In genomic region chr10:93264001-93264400, GRCm38 (mm10) we compare ENCODE assay signal across 13 mouse cellular contexts. TPM values are rescaled to one million over a fixed set of nuclear protein-coding genes. Genes with fewer than 3 reads are reported as not detected.
A peak's percentile ranks its signal among the peaks of the same experiment; 100 is the strongest.
DNase-seq lines count a peak whose midpoint lies in the region; ATAC-seq and TF ChIP-seq lines count a peak whose summit lies in the region.
"Had no signal": no experiment of that assay in that cellular context is flagged by ENCODE, and none has a peak within 500 bp of the region (broad histone marks: within the 10 kb centered on the region; RNA-seq: fewer than 3 reads in every experiment).

No protein-coding gene starts in this region.

- no peak for ATAC-seq in forebrain, embryonic 13.5 days
- ATAC-seq in hindbrain, postnatal 0 days: no peak
- ATAC-seq: activated CD4-positive, CD25-positive, alpha-beta regulatory T cell, adult 4 months had no signal

- intact Hi-C loops in gastrocnemius, postnatal 14 days (cut with DNase I; ENCODE audit: low total_unique reads): no loop called here

- H3K4me1 ChIP-seq in forebrain, embryonic 13.5 days: peaks cover 52% of the 10 kb centered on the region
- H3K4me1 ChIP-seq in hindbrain, postnatal 0 days (ENCODE audit: insufficient read depth, low read length): peaks cover 29% of the 10 kb centered on the region

- 62% methylated on average over 5 of the region's 5 CpGs for WGBS in forebrain, embryonic 13.5 days
- WGBS in hindbrain, postnatal 0 days: 65% methylated on average over 5 of the region's 5 CpGs

- no peaks in the 10 kb centered on the region; the same call in 1 of the 2 replicates for H3K36me3 ChIP-seq in forebrain, embryonic 13.5 days (ENCODE audit: poor library complexity, severe bottlenecking)
- H3K36me3 ChIP-seq in hindbrain, postnatal 0 days (ENCODE audit: insufficient read depth, low read length): no peaks in the 10 kb centered on the region
- H3K36me3 ChIP-seq: liver, embryonic 15.5 days had no signal

- no peak for TF ChIP-seq CTCF in layer of hippocampus, adult 2 months (conservative IDR thresholded peaks at IDR 0.05)
- no peak for TF ChIP-seq CTCF in hindbrain, postnatal 0 days (IDR thresholded peaks at IDR 0.05; ENCODE audit: low read depth)

- no peaks in the 10 kb centered on the region for H3K27me3 ChIP-seq in forebrain, embryonic 13.5 days
- no peaks in the 10 kb centered on the region for H3K27me3 ChIP-seq in hindbrain, postnatal 0 days (ENCODE audit: insufficient read depth, low read length)
- H3K27me3 ChIP-seq: embryonic facial prominence, embryonic 13.5 days; liver, embryonic 15.5 days had no signal

- H3K9me3 ChIP-seq in forebrain, embryonic 13.5 days (replicated peaks): no peaks in the 10 kb centered on the region
- no peaks in the 10 kb centered on the region for H3K9me3 ChIP-seq in hindbrain, postnatal 0 days (ENCODE audit: low read length)
- H3K9me3 ChIP-seq: embryonic facial prominence, embryonic 13.5 days; limb, embryonic 10.5 days; liver, embryonic 15.5 days had no signal

- DNase-seq in gastrocnemius, postnatal 14 days: peak; percentile 2
- no peak for DNase-seq in gastrocnemius, adult 18-20 months (ENCODE audit: low spot score)
- DNase-seq in layer of hippocampus, adult 2 months (ENCODE audit: low spot score in 2 of 2): no peak
- DNase-seq in layer of hippocampus, adult 11-12 months (ENCODE audit: low spot score): no peak
- DNase-seq in hindbrain, postnatal 0 days (ENCODE audit: low spot score): no peak
- DNase-seq in urinary bladder, adult 2 months (ENCODE audit: low spot score): no peak
- DNase-seq: cerebellum, adult 9-10 months; right cerebral cortex, postnatal 25 days had no signal

- H3K4me2 ChIP-seq in forebrain, embryonic 13.5 days: peak overlapping the region; percentile 33; the same call in 1 of the 2 replicates
- no peak overlapping the region for H3K4me2 ChIP-seq in hindbrain, postnatal 0 days (ENCODE audit: low read depth, low read length)
- H3K4me2 ChIP-seq: embryonic facial prominence, embryonic 13.5 days; liver, embryonic 15.5 days had no signal

- H3K27ac ChIP-seq in layer of hippocampus, adult 2 months: peak overlapping the region; percentile 84
- peak overlapping the region; percentile 66 for H3K27ac ChIP-seq in forebrain, embryonic 13.5 days
- H3K27ac ChIP-seq in hindbrain, postnatal 0 days: peak overlapping the region; percentile 76
- H3K27ac ChIP-seq: embryonic facial prominence, embryonic 13.5 days; limb, embryonic 10.5 days; liver, embryonic 15.5 days had no signal

- no peak overlapping the region for H3K4me3 ChIP-seq in layer of hippocampus, adult 2 months
- H3K4me3 ChIP-seq in forebrain, embryonic 13.5 days: no peak overlapping the region
- no peak overlapping the region for H3K4me3 ChIP-seq in hindbrain, postnatal 0 days (ENCODE audit: low read length)
- H3K4me3 ChIP-seq: embryonic facial prominence, embryonic 13.5 days; limb, embryonic 10.5 days; liver, embryonic 15.5 days had no signal

- H3K9ac ChIP-seq in forebrain, embryonic 13.5 days: no peak overlapping the region
- no peak overlapping the region for H3K9ac ChIP-seq in hindbrain, postnatal 0 days (replicated peaks; ENCODE audit: low read length)
- H3K9ac ChIP-seq: embryonic facial prominence, embryonic 13.5 days; liver, embryonic 15.5 days had no signal

RNA-seq across cellular contexts. Expression of gene Elk3, which starts 46.9 kb away (rescaled TPM):
- 10 to 100 TPM; 31.7 to 32.9 TPM for total RNA-seq in gastrocnemius, postnatal 14 days (2021)
- 10 to 100 TPM in 1 of 2 experiments, 1 to 10 TPM in 1; 7.2 to 11.4 TPM for total RNA-seq in gastrocnemius, adult 18-20 months (2021)
- 1 to 10 TPM; 8.9 to 9.7 TPM for total RNA-seq in layer of hippocampus, adult 2 months (2021)
- 7.2 and 8.2 TPM in 2 replicates for polyA plus RNA-seq in forebrain, embryonic 13.5 days (2015; fragmentation: Nextera tagmentation; extraction: Ambion mirVana)
- total RNA-seq in hindbrain, postnatal 0 days (2014; rRNA removed): 7.6 and 9.5 TPM in 2 replicates
- 6.2 and 7.1 TPM in 2 replicates for polyA plus RNA-seq in hindbrain, postnatal 0 days (2015; fragmentation: Nextera tagmentation; extraction: Ambion mirVana)
- polyA plus RNA-seq in urinary bladder, adult 2 months (2012; rRNA removed): 21.6 and 22.7 TPM in 2 replicates
